Mouse (Mus musculus) stomach, postnatal 0 days (tissue): ENCODE results near the gene Eef2k.

ENCODE experiments used
- CTCF ChIP-seq: IDR thresholded peaks from 2 replicates; pipeline ENCODE4 v1.5.1; 2016; ENCODE audit warnings: antibody characterized with exemption, low read depth, mild to moderate bottlenecking, moderate library complexity
- EP300 ChIP-seq: optimal IDR thresholded peaks from 2 replicates; pipeline ENCODE3; 2016; ENCODE audit warnings: antibody characterized with exemption

GRCm38 (mm10) chr7:120866684-120867083 lies 24.1 kb downstream of the Eef2k start:
- TF ChIP-seq EP300: no peak
- no peak for TF ChIP-seq CTCF
